Comparison of ENCODE assay signal across 8 mouse cellular contexts in genomic region chr19:61224678-61225525, GRCm38 (mm10). TPM values are rescaled to one million over a fixed set of nuclear protein-coding genes. Genes with fewer than 3 reads are reported as not detected.
DNase-seq lines count a peak whose midpoint lies in the region; ATAC-seq lines count a peak whose summit lies in the region.

No protein-coding gene starts in this region.

- DNase-seq in adrenal gland, postnatal 14 days = peak; percentile 25
- no peak for DNase-seq in adrenal gland, postnatal 25 days
- DNase-seq in right cerebral cortex, adult 18-20 months = peak; percentile 8
- DNase-seq in right cerebral cortex, postnatal 25 days = no peak
- DNase-seq in kidney, postnatal 10 days = peak; percentile 48
- DNase-seq in midbrain, embryonic 10.5 days (ENCODE audit: low spot score) = peak; percentile 19
- DNase-seq in thymus, postnatal 14 days = peak; percentile 32

- peak; percentile 14 for ATAC-seq in forebrain, embryonic 13.5 days

- no peaks in the 10 kb centered on the region for H3K36me3 ChIP-seq in forebrain, embryonic 13.5 days (ENCODE audit: poor library complexity, severe bottlenecking)
- no peaks in the 10 kb centered on the region for H3K36me3 ChIP-seq in midbrain, embryonic 10.5 days

- H3K4me1 ChIP-seq in forebrain, embryonic 13.5 days = peaks cover 3% of the 10 kb centered on the region; the same call in 1 of the 2 replicates
- peaks cover 27% of the 10 kb centered on the region for H3K4me1 ChIP-seq in midbrain, embryonic 10.5 days

- H3K9me3 ChIP-seq in forebrain, embryonic 13.5 days (replicated peaks) = peaks cover 3% of the 10 kb centered on the region; the same call in 1 of the 2 replicates
- H3K9me3 ChIP-seq in midbrain, embryonic 10.5 days (replicated peaks) = peaks cover 25% of the 10 kb centered on the region

- no peak overlapping the region for H3K27ac ChIP-seq in forebrain, embryonic 13.5 days
- peak overlapping the region; percentile 88 for H3K27ac ChIP-seq in midbrain, embryonic 10.5 days (replicated peaks)

- no peak overlapping the region for H3K9ac ChIP-seq in forebrain, embryonic 13.5 days

- 28% methylated on average over 52 of the region's 53 CpGs for WGBS in forebrain, embryonic 13.5 days
- 26% methylated on average over 53 of the region's 53 CpGs for WGBS in midbrain, embryonic 10.5 days

- peak overlapping the region; percentile 58 for H3K4me3 ChIP-seq in forebrain, embryonic 13.5 days
- peak overlapping the region; percentile 69 for H3K4me3 ChIP-seq in midbrain, embryonic 10.5 days

- H3K4me2 ChIP-seq in forebrain, embryonic 13.5 days = peak overlapping the region; percentile 60

- H3K27me3 ChIP-seq in forebrain, embryonic 13.5 days = peaks cover 7% of the 10 kb centered on the region; the same call in 1 of the 2 replicates
- H3K27me3 ChIP-seq in midbrain, embryonic 10.5 days (ENCODE audit: low read depth, poor library complexity, severe bottlenecking) = no peaks in the 10 kb centered on the region

RNA-seq across cellular contexts. Expression of gene Csf2ra, which starts 3.3 kb away (rescaled TPM):
- 17.8 and 21.0 TPM in 2 replicates for total RNA-seq in adrenal gland, postnatal 14 days (2021)
- 21.3 and 31.7 TPM in 2 replicates for total RNA-seq in adrenal gland, postnatal 25 days (2021)
- 20.4 and 25.2 TPM in 2 replicates for polyA plus RNA-seq in forebrain, embryonic 13.5 days (2015; fragmentation: Nextera tagmentation; extraction: Ambion mirVana)
- 17.1 and 19.9 TPM in 2 replicates for polyA plus RNA-seq in midbrain, embryonic 10.5 days (2016; fragmentation: Nextera tagmentation; extraction: Ambion mirVana)

RNA-seq across cellular contexts. Expression of gene Gm6020, which starts 41.2 kb away (rescaled TPM):
- not detected in 2 replicates for total RNA-seq in adrenal gland, postnatal 14 days (2021)
- not detected in 2 replicates for total RNA-seq in adrenal gland, postnatal 25 days (2021)
- polyA plus RNA-seq in forebrain, embryonic 13.5 days (2015; fragmentation: Nextera tagmentation; extraction: Ambion mirVana) = not detected in 2 replicates
- not detected in 2 replicates for polyA plus RNA-seq in midbrain, embryonic 10.5 days (2016; fragmentation: Nextera tagmentation; extraction: Ambion mirVana)

RNA-seq across cellular contexts. Expression of gene Gm7102, which starts 48.8 kb away (rescaled TPM):
- total RNA-seq in adrenal gland, postnatal 14 days (2021) = not detected in 2 replicates
- 0.33 TPM in 1 of 2 replicates, not detected in the other for total RNA-seq in adrenal gland, postnatal 25 days (2021)
- polyA plus RNA-seq in forebrain, embryonic 13.5 days (2015; fragmentation: Nextera tagmentation; extraction: Ambion mirVana) = 0.20 TPM in 1 of 2 replicates, not detected in the other
- 0.09 and 0.19 TPM in 2 replicates for polyA plus RNA-seq in midbrain, embryonic 10.5 days (2016; fragmentation: Nextera tagmentation; extraction: Ambion mirVana)

Comparison
In these comparisons a context has a peak if more than half of its experiments do, and no peak if none do; other contexts are left out.
1. DNase-seq: peak in adrenal gland, postnatal 14 days (single experiment), right cerebral cortex, adult 18-20 months (single experiment), kidney, postnatal 10 days (single experiment), midbrain, embryonic 10.5 days (single experiment) and thymus, postnatal 14 days (single experiment); none in adrenal gland, postnatal 25 days (single experiment) and right cerebral cortex, postnatal 25 days (single experiment).